Mouse (Mus musculus) bone marrow, adult 2 months (tissue): ENCODE measurements around the gene Wfdc15a. TPM values are rescaled to one million over a fixed set of nuclear protein-coding genes. Genes with fewer than 3 reads are reported as not detected.

Experiments used
- H3K27ac ChIP-seq: fragments of 200-500 bp; 2 replicates; pipeline ENCODE4 v1.5.1; 2012; ENCODE audit warnings: low read depth, mild to moderate bottlenecking, control low read depth, inconsistent platforms, low read length; ENCODE audit not compliant: control insufficient read depth, poor library complexity, insufficient read depth
- H3K4me1 ChIP-seq: fragments of 200-500 bp; 2 replicates; pipeline ENCODE4 v1.6.1; 2011; ENCODE audit warnings: low read length; ENCODE audit not compliant: control insufficient read depth, insufficient read depth
- H3K4me3 ChIP-seq: fragments of 200-500 bp; replicated peaks from 2 replicates; pipeline ENCODE3; 2011; ENCODE audit warnings: mild to moderate bottlenecking, low read depth, low read length, control low read depth; ENCODE audit not compliant: control insufficient read depth
- CTCF ChIP-seq: fragments of 200-500 bp; IDR thresholded peaks from 2 replicates; pipeline ENCODE4 v1.5.1; 2011; ENCODE audit warnings: low read length, control low read depth; ENCODE audit not compliant: control insufficient read depth, insufficient read depth
- POLR2A ChIP-seq: fragments of 200-500 bp; IDR thresholded peaks from 2 replicates; pipeline ENCODE4 v1.6.1; 2011; ENCODE audit warnings: low read depth, mild to moderate bottlenecking, control low read depth, low read length, borderline replicate concordance; ENCODE audit not compliant: control insufficient read depth
- WGBS: fragments of 180-500 bp; shearing (Covaris S2); methylation state at CpG from one replicate; pipeline ENCODE4 v1.1.7; 2018; 5-methylcytosine and 5-hydroxymethylcytosine counted together
- polyA plus RNA-seq: library from polyadenylated mRNA; stranded (reverse); fragments of >200 nt; gene quantifications from 2 replicates; pipeline ENCODE4 v1.2.4, GENCODE M21; 2011; ENCODE audit warnings: low replicate concordance; ENCODE audit not compliant: missing spikeins, insufficient read depth, insufficient read length

The Wfdc15a gene
- polyA plus RNA-seq, 1 experiment, result not detected

DNA sequence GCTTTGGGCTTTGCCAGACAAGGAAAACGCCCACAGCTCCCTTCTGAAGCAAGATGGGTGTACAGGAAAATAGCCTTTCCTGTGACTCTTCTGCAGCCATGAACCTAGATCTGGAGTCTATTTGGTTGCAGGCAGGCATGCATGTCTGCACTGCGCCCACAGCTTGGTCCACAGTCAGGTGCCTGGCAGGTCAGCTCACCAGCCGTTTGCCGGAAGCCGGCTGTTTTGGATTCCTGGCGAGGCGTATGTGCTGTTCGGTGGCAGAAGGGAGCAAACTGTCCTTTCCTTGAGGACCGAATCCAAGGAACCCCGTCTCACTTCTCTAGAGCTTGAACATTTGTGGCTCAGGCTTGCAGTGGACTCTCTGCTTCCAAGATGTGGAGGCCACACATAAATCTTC is 45.9 kb downstream of the Wfdc15a start:
- WGBS, result 93% methylated on average over 10 of the region's 10 CpGs
- no peak overlapping the region for H3K27ac ChIP-seq
- no peak overlapping the region for H3K4me3 ChIP-seq
- TF ChIP-seq POLR2A, result no peak
- no peak for TF ChIP-seq CTCF
- no peaks in the 10 kb centered on the region for H3K4me1 ChIP-seq

DNA sequence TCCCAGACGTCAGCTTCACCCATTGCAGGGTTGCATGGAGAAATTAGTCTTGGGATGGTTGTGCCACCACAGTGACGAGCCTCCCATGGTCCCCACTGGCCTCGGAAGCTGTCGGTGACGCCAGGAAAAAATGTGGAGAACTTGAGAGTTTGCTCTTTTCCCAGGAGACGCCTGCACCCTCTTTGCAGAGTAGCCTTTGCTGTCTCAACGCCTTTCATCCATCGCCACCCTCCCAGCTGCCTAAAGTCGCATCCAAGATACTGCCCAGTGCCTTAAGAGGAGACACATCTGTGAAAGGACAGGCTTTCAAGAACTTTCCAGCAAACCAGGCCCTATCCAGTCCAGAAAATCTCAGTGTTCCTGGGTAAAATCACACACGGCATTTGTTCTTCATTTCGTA is 47.6 kb downstream of the Wfdc15a start:
- WGBS, result 87% methylated on average over 11 of the region's 11 CpGs
- Histone ChIP-seq H3K4me3 (no peak overlapping the region), H3K27ac (no peak overlapping the region), H3K4me1 (no peaks in the 10 kb centered on the region)
- no peak for TF ChIP-seq POLR2A

DNA sequence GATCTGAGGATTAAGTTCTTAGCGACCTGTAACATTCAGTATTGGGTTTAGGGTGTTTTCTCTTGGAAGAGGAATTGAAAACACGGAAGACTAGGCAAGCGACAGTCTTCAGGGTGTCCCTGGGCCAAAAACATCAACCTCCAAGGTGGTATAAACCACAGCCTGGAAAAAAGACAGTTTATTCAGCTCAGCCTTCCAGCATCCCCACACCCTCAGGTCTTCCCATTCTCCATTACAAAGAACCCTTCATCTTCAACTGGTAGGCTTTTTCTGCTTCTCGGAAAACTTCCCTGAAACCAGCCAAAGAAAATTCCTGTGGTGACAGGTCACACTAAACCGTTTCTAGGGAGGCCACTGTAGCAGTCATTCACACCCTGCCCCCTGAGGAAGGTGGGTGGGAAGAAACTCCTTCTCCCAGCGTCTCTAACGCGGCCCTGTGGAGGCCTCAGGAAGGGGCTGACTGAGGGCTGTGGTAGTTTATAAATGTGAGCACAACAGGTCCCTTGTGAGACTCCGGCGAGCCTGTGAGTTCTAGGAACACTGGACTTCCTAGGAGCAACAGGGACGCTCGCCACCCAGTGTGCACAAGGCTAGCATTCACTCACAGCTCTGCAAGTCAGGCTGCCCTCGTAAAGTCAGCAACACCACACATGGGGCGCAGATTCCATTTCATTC is 49.7 kb downstream of the Wfdc15a start:
- Histone ChIP-seq H3K4me3 (no peak overlapping the region), H3K4me1 (no peaks in the 10 kb centered on the region), H3K27ac (no peak overlapping the region)
- 83% methylated on average over 14 of the region's 14 CpGs for WGBS
- TF ChIP-seq CTCF (no peak), POLR2A (no peak)

Other genes starting within 250 kb of the Wfdc15a start
- gene Ywhab, start 205.2 kb downstream of the Wfdc15a start, polyA plus RNA-seq, result 38.3 and 61.2 TPM in 2 replicates
- 8.6 and 10.8 TPM in 2 replicates for gene Pabpc1l, start 174.7 kb downstream of the Wfdc15a start, polyA plus RNA-seq
- 27.5 and 28.7 TPM in 2 replicates for gene Stk4, start 129.8 kb downstream of the Wfdc15a start, polyA plus RNA-seq
- 34.6 and 50.9 TPM in 2 replicates for gene Tomm34, start 129.0 kb downstream of the Wfdc15a start, polyA plus RNA-seq
- gene Kcns1, start 29.0 kb downstream of the Wfdc15a start, polyA plus RNA-seq, result not detected in 2 replicates
- not detected in 2 replicates for gene Wfdc5, start 17.4 kb downstream of the Wfdc15a start, polyA plus RNA-seq
- gene Wfdc12, start 9.5 kb downstream of the Wfdc15a start, polyA plus RNA-seq, result not detected in 2 replicates
- gene Wfdc15b, start 21.5 kb upstream of the Wfdc15a start, polyA plus RNA-seq, result 3.2 TPM in 1 of 2 replicates, not detected in the other
- gene Svs2, start 38.3 kb upstream of the Wfdc15a start, polyA plus RNA-seq, result not detected in 2 replicates
- gene Svs3b, start 56.5 kb upstream of the Wfdc15a start, polyA plus RNA-seq, result not detected in 2 replicates
- not detected in 2 replicates for gene Svs4, start 78.3 kb upstream of the Wfdc15a start, polyA plus RNA-seq
- gene Svs3a, start 89.1 kb upstream of the Wfdc15a start, polyA plus RNA-seq, result not detected in 2 replicates
- gene Svs6, start 116.6 kb upstream of the Wfdc15a start, polyA plus RNA-seq, result not detected in 2 replicates
- gene Svs5, start 132.6 kb upstream of the Wfdc15a start, polyA plus RNA-seq, result not detected in 2 replicates
- 48.8 and 108 TPM in 2 replicates for gene Slpi, start 189.0 kb upstream of the Wfdc15a start, polyA plus RNA-seq
- not detected in 2 replicates for gene Rbpjl, start 203.0 kb upstream of the Wfdc15a start, polyA plus RNA-seq
- 0.86 and 1.2 TPM in 2 replicates for gene Matn4, start 205.0 kb upstream of the Wfdc15a start, polyA plus RNA-seq
- gene Sdc4, start 243.8 kb upstream of the Wfdc15a start, polyA plus RNA-seq, result 12.6 and 22.1 TPM in 2 replicates